Mouse (Mus musculus) left cerebral cortex, adult 8-10 months (tissue): ENCODE data around the gene Magix. TPM values are rescaled to one million over a fixed set of nuclear protein-coding genes. Genes with fewer than 3 reads are reported as not detected.

Experiments used
- DNase-seq, 2 experiments: peaks; one replicate each; pipeline ENCODE4 v3.0.0; 2022; ENCODE audit warnings: low spot score in 2 of 2
- total RNA-seq, 4 experiments: library from RNA; stranded (reverse); gene quantifications; 2 replicates each; pipeline ENCODE4 v1.2.4; 2022

The Magix gene
- total RNA-seq, 4 experiments from 2014 or later: 0.26 to 0.46 (median 0.26) TPM; not detected in 1

GRCm38 (mm10) chrX:7674284-7675000 lies 6.6 kb downstream of the Magix start:
- DNase-seq: no peak

- no peak for DNase-seq
Observed at GRCm38 (mm10) chrX:7673578-7674281, 7.3 kb downstream of the Magix start.

- no peak for DNase-seq
Observed at GRCm38 (mm10) chrX:7672739-7673138, 8.3 kb downstream of the Magix start.

DNA sequence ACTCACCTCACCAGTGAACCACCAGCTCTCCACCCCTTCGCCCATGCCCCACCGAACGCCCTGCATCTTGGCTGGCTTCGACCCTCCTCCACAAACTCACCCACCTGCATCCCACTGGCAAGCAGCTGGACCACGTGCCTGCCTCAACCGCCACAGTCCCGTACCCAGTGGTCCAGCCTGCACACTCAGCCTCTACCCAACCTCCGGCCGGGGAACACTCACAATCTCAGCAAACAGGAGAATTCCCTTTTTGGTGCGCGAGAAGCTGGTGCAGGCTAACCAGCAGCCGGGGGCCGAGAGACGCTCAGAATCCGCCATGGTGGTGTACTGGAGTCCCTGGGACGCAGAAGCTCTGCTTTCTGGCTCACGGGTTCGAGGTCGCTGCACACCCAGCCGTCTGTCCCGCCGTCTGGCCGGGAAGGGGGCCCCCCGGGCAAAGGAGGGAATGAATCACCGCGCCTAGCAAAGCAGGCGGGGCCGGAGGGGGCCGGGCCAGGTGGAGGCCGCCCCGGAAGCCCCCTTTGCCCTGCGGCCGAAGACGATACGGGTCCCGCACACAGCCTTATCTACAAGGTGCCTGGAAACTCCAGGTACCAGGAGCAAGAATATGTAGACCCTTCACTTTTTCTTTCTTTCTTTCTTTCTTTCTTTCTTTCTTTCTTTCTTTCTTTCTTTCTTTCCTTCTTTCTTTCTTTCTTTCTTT lies 10.0 kb downstream of the Magix start, which contains the start of gene Plp2:
Plp2 (minus strand) TSS at position 470 of the 703 bp plus-strand sequence.
- no peak for DNase-seq

DNA sequence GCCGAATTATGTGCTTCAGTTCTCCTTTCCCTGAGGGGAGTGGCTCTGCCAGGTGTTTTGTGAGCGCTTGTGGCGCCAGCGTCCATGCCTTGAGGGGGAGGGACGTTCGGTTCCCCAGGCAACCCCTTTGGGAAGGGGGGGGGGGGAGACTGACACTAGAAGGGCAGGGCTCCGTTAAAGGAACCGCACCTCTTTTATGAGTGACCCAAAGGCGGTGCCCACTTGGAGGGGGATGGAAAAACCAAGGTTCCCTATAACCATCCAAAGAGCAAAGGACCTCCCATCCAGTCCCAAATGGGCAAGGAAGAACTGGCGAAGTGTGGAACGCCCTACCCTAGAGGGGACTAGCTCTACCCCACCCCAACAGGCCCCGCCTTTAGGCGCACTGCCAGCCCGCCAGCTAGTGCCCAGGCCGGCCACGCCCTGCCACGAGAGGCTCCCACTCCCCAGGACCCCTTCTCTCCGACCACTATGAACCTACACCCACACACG lies 10.6 kb downstream of the Magix start:
- no peak for DNase-seq

GRCm38 (mm10) chrX:7665739-7666502 lies 15.1 kb downstream of the Magix start:
- DNase-seq: no peak

GRCm38 (mm10) chrX:7664791-7665190 lies 16.3 kb downstream of the Magix start:
- no peak for DNase-seq

GRCm38 (mm10) chrX:7662936-7663335 lies 18.1 kb downstream of the Magix start:
- no peak for DNase-seq

- no peak for DNase-seq
Observed at GRCm38 (mm10) chrX:7661086-7661485, 20.0 kb downstream of the Magix start.

- no peak for DNase-seq
Observed at GRCm38 (mm10) chrX:7658785-7659589, 22.1 kb downstream of the Magix start.

- no peak for DNase-seq
Observed at GRCm38 (mm10) chrX:7658031-7658784, 22.8 kb downstream of the Magix start.

DNA sequence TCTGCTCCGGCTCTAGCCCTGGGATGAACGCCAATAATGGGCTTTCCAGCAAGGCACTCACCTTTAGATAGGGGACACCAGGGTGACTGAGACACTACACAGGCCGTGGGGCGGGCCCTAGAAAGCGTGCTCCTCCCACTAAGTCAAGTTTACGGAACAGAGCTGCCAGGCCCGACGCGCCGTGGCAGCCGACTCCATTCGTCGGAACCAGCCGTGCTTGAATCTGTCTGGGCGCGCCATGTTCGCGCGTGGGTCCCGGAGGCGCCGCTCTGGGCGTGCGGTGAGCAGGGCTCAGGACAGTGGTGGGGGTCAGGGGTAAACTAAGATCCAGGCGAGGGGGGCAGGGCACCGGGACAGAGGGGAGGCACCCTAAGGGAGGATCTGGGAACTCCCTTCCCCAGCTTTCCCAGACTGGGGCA lies 23.8 kb downstream of the Magix start, which contains the start of gene Prickle3:
Prickle3 (plus strand) TSS at position 40 of the 419 bp plus-strand sequence.
- no peak for DNase-seq

DNA sequence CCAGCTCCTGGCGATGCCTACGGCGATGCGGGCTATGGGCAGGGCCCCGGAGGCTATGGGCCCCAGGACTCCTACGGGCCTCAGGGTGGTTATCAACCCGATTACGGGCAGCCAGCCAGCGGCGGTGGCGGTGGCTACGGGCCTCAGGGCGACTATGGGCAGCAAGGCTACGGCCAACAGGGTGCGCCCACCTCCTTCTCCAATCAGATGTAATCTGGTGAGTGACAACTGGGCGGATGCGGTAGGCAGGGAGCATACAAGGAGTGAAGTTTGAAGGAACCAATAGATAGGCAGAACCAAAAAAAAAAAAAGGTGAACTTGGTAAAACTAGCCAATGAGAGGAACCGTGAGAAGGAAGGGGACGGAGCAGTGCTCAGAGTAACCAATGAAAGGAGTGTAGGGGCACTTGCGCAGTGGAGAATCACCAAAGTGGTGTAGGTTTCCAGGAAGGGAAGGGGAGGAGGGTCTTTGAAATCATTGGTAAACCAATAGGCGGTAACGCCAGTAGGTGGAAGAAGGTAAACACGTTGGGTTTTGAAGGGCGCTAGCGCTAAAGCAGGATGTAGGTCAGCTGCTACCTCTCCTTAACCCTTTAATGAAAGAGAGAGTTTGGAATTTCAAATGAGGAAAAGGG lies 32.3 kb downstream of the Magix start:
- peak in 1 of 2 experiments; percentile 71 for DNase-seq

DNA sequence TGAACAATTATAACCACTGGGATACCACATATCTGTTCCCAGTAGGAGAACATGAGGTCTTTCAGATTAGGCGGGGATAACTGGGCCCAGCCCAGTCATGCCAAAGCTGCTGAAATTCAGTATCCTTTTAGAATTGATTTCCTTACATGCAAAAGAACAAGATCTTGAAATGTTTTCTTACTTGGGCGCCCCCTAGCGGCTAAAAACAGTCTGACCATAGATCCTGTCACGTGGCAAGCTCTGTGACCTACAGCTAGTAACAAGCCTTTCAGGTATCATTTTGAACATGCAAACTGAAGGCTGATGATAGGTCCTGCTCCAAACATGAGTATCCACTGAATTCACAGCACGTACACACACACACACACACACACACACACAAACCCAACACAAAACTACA lies 35.7 kb downstream of the Magix start:
- DNase-seq: peak; percentile 72 to 74

GRCm38 (mm10) chrX:7640785-7641184 lies 40.3 kb downstream of the Magix start:
- no peak for DNase-seq

- no peak for DNase-seq
Observed at GRCm38 (mm10) chrX:7639536-7640325, 41.3 kb downstream of the Magix start.

- DNase-seq: peak; percentile 63 to 86
Observed at GRCm38 (mm10) chrX:7638401-7639091, 42.5 kb downstream of the Magix start, which contains the start of gene Syp. Gene Syp (plus strand): TSS chrX:7638471.
